Mouse (Mus musculus): ENCODE results near the gene Pecam1. TPM values are rescaled to one million over a fixed set of nuclear protein-coding genes. Genes with fewer than 3 reads are reported as not detected.
A peak's percentile ranks its signal among the peaks of the same experiment; 100 is the strongest.
"Not testable (repeated sequence)": the region's sequence is repeated elsewhere in the genome, so short reads cannot be mapped to it uniquely, and the experiment has no call there.

Gene Pecam1
- total RNA-seq, 1 experiment from 2014 or later: 51.4 TPM

- no peak for ATAC-seq (replicated peaks; ENCODE audit: insufficient number of reproducible peaks, low FRiP score, low TSS enrichment, poor library complexity, severe bottlenecking)
Measured at GRCm38 (mm10) chr11:106777395-106777794, 27.0 kb upstream of the Pecam1 start.

- no peak for ATAC-seq (replicated peaks; ENCODE audit: insufficient number of reproducible peaks, low FRiP score, low TSS enrichment, poor library complexity, severe bottlenecking)
Measured at GRCm38 (mm10) chr11:106776960-106777359, 26.5 kb upstream of the Pecam1 start.

DNA sequence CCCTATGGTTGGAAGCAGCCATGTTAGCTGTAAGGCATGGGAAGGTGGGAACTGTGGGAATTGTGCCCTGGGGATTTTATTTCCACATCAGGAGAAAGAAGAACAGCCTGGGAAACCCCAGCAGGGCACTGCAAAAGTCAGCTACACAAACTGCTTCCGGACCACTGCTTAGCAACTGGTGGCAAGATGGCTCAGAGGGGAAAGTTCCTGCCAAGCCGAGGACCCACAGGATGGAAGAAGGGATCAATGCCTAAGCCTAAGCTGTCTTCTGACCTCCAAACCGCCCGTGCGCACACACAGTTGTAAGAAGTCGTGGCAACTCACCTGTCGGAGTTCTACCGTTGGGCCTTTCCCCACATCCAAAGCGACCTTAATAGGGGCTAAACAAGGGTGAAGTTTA is 22.6 kb upstream of the Pecam1 start:
- no peak for ATAC-seq (replicated peaks; ENCODE audit: insufficient number of reproducible peaks, low FRiP score, low TSS enrichment, poor library complexity, severe bottlenecking)

- ATAC-seq (replicated peaks; ENCODE audit: insufficient number of reproducible peaks, low FRiP score, low TSS enrichment, poor library complexity, severe bottlenecking): peak; percentile 45; the same call in 1 of the 2 replicates
Measured at GRCm38 (mm10) chr11:106770195-106770974, 20.0 kb upstream of the Pecam1 start.

DNA sequence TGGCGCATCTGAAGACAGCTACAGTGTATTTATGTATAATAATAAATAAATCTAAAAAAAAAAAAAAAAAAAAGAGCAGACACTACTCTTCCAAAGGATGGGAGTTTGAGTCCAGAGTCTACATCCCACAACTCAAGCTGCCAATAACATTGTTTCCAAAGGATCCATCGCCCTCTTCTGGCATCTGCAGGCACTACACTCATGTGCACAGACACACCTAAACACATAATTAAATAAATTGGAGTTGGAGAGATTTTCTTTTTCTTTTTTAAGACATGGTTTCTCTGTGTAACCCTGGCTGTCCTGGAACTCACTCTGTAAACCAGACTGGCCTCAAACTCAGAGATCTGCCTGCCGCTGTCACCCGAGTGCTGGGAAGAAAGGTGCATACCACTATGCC is 17.1 kb upstream of the Pecam1 start:
- ATAC-seq (replicated peaks; ENCODE audit: insufficient number of reproducible peaks, low FRiP score, low TSS enrichment, poor library complexity, severe bottlenecking): no peak

DNA sequence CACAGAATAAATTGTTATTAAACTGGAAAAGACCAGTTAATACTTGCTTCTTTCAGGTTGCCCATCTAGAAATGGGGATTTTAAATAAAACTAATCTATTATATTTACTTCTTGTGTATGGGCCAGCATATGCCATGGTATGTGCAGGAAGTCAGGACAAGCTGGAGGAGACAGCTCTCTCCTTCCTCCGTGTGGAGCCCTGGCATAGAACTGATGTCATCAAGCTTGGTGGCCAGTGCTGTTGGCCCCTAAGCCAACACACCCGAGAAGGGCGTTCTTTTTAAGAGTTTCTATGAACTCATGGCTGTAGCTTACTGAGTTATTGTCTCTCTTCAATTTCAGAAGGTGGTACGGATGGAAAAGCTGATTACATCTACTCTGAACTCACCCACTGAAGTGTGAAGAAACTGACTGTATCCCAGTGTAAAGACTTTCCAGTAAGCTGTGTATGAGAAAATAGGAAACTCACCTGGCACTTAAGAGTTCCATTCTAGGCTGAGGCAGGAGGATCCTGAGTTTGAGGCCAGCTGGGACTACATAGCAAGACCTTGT is 16.3 kb upstream of the Pecam1 start:
- no peak for ATAC-seq (replicated peaks; ENCODE audit: insufficient number of reproducible peaks, low FRiP score, low TSS enrichment, poor library complexity, severe bottlenecking)

DNA sequence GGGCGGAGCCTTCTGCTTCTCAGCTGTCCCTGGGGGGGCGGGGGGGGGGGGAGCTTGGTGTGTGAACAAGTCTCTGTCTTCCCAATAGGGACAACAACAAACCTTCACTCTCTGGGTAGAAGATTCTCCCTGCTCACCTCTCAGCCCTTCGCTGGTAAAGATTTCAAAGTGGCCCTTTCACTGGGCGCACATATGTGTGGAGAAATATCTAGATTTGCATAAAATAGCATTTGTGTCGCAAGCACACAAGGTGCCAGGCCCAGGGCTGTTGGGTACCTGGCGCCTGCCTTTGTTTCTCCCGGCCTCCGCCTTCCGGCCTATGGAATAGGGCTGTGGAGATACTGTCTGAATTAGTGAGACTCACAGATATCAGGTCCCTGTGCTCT is 12.4 kb upstream of the Pecam1 start:
- 0 out of 2 replicates have a peak, but pooled peaks have one; percentile 5 for ATAC-seq (replicated peaks; ENCODE audit: insufficient number of reproducible peaks, low FRiP score, low TSS enrichment, poor library complexity, severe bottlenecking)

DNA sequence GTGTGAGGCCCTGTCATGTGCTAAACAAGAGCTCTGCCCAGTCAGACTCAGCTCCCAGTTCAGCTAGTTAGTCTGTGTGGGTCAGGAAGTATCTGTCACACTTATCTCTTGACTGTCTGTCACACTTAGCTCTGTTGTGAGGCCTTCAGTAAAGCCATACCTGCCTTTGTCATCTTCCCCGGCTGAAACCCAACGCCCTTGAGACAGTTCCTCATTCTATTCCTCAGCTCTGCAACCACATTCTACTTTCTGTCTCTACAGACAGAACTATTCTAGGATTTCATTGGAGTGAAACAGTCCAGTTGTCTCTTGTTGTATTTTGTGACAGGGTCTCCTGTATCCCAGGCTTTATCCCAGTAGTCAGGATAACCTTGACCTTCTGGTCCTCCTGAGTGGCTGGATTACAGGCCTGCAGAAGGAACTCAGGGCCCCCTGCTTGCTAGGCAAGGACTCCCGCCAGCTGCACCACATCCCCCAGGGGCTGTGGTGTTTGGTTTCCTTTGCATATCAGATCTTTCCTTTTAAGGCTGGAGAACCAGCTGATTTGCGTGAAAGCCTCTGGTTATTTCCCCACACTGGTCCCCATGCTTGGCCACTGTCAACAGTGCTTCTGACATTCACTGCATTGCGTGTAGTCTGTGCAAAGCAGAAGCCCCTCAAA is 11.8 kb upstream of the Pecam1 start:
- peak; percentile 67 for ATAC-seq (replicated peaks; ENCODE audit: insufficient number of reproducible peaks, low FRiP score, low TSS enrichment, poor library complexity, severe bottlenecking)

DNA sequence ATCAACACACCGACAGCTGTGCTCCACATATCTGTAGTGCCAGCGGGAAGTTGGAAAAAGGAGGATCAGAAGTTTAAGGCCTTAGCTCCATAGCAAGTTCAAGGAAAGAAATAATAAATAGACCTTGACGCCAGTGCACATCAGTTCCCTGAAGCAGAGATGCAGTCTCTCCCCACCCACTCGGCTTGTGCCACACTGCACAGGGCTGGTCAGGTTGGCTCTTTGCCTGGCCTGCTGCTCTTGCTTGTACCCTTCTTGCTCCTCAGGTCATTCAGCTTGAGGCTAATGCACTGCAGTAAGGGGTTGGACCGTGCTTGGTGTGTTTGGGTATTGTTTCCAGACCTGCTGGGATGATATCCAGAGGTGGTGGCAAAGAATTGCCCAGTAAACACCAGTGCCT is 10.1 kb upstream of the Pecam1 start:
- no peak for ATAC-seq (replicated peaks; ENCODE audit: insufficient number of reproducible peaks, low FRiP score, low TSS enrichment, poor library complexity, severe bottlenecking)

- ATAC-seq (replicated peaks; ENCODE audit: insufficient number of reproducible peaks, low FRiP score, low TSS enrichment, poor library complexity, severe bottlenecking): peak; percentile 82
Measured at GRCm38 (mm10) chr11:106759028-106759427, 8.6 kb upstream of the Pecam1 start.

DNA sequence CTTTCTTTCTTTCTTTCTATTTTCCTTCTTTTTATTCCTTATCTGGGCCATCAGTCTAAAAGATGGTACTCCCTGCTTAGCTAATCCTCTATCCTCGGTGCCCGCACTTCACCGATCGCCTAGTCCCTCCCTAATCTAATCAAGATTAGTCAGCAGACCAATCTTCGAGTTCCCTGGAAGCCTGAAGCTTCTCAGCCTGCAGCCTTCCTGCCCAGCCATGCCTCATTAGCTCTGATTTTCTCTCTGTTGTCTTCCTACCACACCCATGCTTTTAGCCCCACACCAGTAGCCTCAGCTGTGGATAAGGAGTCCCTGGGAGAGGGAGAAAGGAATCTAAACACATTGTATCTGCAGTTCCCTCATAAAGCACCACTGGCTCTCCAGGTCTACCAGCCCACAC is 5.2 kb upstream of the Pecam1 start:
- ATAC-seq (replicated peaks; ENCODE audit: insufficient number of reproducible peaks, low FRiP score, low TSS enrichment, poor library complexity, severe bottlenecking): no peak

- ATAC-seq (replicated peaks; ENCODE audit: insufficient number of reproducible peaks, low FRiP score, low TSS enrichment, poor library complexity, severe bottlenecking): no peak
Measured at GRCm38 (mm10) chr11:106753314-106753713, 2.9 kb upstream of the Pecam1 start.

- ATAC-seq (replicated peaks; ENCODE audit: insufficient number of reproducible peaks, low FRiP score, low TSS enrichment, poor library complexity, severe bottlenecking): peak; percentile 88
Measured at GRCm38 (mm10) chr11:106752103-106752502, 1.7 kb upstream of the Pecam1 start.

DNA sequence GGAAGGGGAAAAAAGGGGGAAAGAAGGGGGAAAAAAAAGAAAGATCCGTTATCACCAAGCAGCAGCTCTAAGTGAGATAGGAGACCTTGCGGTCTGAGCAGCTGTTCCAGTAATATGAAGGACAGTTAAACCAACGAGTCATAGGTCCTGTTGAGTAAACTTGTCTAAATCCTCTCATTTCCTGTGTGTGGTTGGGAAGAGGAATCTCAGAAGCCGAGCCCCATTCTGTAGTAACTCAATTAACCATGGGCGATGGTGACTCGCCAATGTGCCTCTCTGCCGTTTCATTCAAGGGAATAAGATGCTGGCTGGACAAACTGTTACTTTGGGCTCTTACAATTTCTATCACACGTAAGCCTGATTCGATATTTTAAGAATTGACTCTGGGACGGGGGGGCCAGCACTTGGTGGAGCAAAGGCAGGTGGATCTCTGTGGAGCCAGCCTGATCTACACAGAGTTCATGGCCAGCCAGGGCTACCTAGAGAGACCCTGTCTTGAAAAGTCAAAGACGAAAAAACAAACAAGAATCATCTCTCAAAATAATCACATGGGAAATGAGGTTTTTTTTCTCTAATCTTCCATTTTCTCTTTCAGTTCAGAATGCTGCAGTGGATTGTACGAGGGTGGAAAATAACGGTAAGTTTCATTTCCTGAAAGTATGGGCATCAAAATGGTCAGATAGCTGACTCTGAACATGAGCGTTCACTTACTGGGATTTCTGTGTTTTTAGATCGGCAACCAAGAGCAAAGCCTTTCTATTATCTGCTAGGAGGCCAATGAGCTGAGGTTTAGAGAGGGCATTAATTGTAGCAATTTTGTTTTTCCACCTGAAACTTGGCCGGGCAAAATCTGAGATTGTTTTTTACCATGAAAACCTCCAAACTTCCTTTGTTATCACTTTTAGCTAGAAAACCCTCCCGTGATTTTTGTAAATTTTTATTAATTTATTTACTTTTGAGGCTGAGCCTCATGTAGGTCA is 901 bp upstream of the Pecam1 start, which contains the start of gene Milr1:
Gene Milr1, plus strand, starts transcription at position 188 of the 980 bp plus-strand sequence.
- peak; percentile 72 for ATAC-seq (replicated peaks; ENCODE audit: insufficient number of reproducible peaks, low FRiP score, low TSS enrichment, poor library complexity, severe bottlenecking)

DNA sequence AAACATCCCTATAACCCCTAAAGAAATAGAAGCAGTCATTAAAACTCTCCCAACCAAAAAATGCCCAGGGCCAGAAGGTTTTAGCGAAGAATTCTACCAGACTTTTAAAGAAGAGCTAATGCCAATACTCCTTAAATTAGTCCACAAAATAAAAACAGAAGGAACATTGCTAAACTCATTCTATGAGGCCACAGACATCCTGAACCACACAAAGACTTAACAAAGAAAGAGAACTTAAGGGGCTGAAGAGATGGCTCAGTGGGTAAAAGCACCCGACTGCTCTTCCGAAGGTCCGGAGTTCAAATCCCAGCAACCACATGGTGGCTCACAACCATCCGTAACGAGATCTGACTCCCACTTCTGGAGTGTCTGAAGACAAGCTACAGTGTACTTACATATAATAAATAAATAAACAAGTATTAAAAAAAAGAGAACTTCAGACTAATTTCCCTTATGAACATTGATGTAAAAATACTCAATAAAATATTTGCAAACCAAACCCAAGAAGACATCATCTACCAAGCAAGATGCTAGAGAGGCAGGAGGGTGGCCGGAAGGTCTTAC is 789 bp downstream of the Pecam1 start:
- not testable (repeated sequence) for ATAC-seq (replicated peaks; ENCODE audit: insufficient number of reproducible peaks, low FRiP score, low TSS enrichment, poor library complexity, severe bottlenecking)

GRCm38 (mm10) chr11:106744949-106745348 is 5.5 kb downstream of the Pecam1 start:
- ATAC-seq (replicated peaks; ENCODE audit: insufficient number of reproducible peaks, low FRiP score, low TSS enrichment, poor library complexity, severe bottlenecking): no peak

DNA sequence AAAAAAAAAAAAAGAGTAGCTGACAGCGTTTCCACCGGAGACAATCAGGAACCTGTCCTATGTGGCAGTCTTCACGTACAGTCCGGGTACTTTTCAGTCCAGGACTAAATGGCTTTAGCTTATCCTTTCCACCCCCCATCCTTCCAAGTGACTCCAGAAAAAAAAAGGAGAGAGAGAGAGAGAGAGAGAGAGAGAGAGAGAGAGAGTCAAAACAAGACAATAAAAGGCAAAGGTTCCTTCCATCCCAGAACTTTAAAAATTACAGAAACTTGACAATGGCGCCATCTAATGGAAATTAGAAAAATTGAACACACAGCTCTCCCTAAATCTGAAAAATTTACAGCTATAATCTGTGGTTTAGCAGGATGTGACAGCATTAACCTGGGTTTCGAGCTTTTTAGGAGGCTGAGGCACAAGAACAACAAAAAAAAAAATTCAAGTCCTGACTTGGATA is 8.0 kb downstream of the Pecam1 start:
- ATAC-seq (replicated peaks; ENCODE audit: insufficient number of reproducible peaks, low FRiP score, low TSS enrichment, poor library complexity, severe bottlenecking): 0 out of 2 replicates have a peak, but pooled peaks have one; percentile 15

DNA sequence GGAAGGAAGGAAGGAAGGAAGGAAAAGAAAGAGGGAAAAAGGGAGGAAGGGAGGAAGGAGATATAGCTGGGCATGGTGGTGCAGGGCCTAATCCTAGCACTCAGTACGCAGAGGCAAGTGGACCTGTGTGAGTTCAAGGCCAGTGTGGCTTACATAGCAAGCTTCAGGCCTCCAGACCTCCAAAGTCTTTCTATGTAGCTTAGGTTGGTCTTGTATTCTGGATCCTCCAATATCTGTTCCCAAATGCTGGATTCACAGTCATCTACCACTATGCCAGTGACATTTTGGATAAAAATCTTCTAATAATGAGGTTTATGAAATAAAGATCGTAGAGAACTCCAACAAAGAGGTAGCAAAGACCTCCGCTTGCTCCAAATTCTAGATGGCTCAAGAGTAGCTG is 8.6 kb downstream of the Pecam1 start:
- ATAC-seq (replicated peaks; ENCODE audit: insufficient number of reproducible peaks, low FRiP score, low TSS enrichment, poor library complexity, severe bottlenecking): no peak

Measured in monocyte, adult 5-6 weeks (primary cell).